Mouse (Mus musculus): Measurements from ENCODE around the gene Mast1.
"Not testable (repeated sequence)": the region's sequence is repeated elsewhere in the genome, so short reads cannot be mapped to it uniquely, and the experiment has no call there.

The Mast1 gene

GRCm38 (mm10) chr8:84909162-84909767 is 27.9 kb downstream of the Mast1 start:
- DNase-seq (ENCODE audit: low spot score): no peak

DNA sequence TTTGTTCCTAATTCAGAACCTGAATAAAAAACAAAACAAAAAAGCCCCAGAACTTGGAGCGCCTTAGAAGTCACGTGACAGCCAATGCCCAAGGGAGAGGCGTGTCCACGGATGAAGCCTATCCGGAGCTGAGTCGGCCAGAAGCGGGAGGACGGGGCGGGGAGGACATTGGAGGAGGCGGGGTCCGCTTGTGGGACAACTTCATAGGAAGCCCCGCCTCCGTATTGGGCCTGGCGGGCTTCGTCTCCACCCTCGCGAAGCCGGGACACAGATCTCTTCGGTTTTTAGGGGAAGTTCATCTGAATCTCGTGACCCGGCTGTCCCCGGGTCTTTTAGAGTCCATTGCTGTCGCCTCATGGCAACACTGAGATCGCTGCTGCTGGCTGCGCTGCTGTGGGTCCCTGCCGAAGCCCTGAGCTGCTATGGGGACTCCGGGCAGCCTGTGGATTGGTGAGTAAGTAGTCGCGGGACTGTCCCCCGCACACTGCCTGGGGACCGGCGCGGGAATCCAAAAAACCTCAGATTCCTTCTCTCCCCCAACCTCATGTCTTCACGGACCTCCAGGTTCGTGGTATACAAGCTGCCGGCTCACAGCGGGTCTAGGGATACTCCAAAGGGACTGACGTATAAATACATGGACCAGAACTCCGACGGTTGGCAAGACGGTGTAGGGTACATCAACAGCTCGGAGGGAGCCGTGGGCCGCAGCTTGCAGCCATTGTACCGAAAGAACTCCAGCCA is 28.6 kb downstream of the Mast1 start, which contains the start of gene Dnase2a:
Gene Dnase2a, plus strand, starts transcription at position 140 of the 741 bp plus-strand sequence.
- peak; percentile 99 for DNase-seq (ENCODE audit: low spot score)

- not testable (repeated sequence) for DNase-seq (ENCODE audit: low spot score)
Observed at GRCm38 (mm10) chr8:84907979-84908378, 29.2 kb downstream of the Mast1 start.

DNA sequence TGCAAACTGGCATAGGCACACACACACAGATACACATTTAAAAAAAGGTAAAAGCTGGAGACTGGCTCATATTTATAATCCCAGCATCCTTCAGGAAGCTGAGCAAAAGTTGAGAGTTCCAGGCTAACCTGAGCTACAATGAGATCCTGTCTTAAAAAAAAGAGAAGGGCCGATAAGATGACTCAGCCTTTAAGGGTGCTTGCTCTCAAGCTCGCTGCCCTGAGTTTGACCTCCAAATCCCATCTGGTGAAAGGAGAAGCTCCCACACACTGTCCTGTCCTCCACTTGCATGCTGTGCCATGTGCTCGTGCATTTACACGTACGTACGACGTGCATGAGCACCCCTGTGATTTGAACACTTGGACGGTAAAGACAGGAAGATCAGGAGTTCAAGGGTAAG is 29.7 kb downstream of the Mast1 start:
- DNase-seq (ENCODE audit: low spot score): no peak

DNA sequence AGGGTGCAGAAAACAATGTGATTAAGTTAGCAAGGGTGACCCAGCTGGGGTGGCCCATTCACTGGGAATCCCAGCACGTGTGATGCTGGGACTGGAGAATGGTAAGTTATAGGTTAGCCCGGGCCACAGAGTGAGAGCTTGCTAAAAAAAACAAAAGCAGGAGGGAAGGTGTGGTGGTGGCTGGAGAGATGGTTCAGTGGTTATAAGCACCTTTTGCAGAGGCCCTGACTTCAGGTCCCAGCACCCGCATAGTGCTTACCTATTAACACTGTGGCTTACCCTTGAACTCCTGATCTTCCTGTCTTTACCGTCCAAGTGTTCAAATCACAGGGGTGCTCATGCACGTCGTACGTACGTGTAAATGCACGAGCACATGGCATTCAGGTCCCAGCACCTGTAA is 30.1 kb downstream of the Mast1 start:
- DNase-seq (ENCODE audit: low spot score): no peak

DNA sequence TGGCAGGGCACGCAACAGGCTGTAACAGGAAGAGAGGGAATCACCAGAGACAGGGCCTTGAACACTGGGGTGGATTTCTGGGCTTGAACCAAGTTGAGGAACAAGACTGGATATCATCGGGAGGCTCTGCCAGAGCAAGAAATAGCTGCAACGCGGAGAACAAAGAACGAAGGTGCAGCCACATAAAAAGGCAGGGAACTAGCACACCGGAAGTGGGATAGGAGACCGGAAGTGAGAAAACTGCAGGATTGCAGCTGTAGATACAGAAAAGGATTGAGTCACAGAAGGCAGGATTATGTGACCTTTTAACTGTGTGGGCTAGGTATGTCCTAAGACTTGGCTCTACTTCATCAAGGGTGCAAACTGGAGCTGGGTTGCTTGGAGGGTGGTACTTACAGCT is 32.8 kb downstream of the Mast1 start:
- DNase-seq (ENCODE audit: low spot score): no peak

DNA sequence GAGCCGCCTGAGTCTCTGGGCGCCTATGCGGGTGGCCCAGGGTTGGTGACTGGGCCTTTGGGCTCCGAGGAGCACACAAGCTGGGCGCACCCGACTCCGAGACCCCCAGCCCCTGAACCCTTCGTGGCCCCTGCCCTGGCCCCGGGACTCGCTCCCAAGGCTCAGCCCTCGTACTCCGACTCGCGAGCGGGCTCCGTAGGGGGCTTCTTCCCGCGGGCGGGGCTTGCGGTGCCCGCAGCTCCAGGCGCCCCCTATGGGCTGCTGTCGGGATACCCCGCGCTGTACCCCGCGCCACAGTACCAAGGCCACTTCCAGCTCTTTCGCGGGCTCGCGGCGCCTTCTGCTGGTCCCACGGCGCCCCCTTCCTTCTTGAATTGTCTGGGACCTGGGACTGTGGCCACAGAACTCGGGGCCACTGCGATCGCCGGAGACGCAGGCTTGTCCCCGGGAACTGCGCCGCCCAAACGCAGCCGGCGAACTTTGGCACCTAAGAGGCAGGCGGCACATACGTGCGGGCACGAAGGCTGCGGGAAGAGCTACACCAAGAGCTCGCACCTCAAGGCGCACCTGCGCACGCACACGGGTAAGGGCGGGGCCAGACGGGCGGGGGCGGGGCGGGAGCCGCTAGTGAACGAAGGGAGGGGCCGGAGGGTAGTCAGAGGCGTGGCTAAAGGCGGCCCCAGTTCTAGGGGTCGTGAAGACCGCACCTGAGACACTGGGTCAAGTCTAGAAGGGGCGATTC is 34.1 kb downstream of the Mast1 start:
- DNase-seq (ENCODE audit: low spot score): peak; percentile 92

- DNase-seq (ENCODE audit: low spot score): no peak
Observed at GRCm38 (mm10) chr8:84902367-84902919, 34.7 kb downstream of the Mast1 start.

DNA sequence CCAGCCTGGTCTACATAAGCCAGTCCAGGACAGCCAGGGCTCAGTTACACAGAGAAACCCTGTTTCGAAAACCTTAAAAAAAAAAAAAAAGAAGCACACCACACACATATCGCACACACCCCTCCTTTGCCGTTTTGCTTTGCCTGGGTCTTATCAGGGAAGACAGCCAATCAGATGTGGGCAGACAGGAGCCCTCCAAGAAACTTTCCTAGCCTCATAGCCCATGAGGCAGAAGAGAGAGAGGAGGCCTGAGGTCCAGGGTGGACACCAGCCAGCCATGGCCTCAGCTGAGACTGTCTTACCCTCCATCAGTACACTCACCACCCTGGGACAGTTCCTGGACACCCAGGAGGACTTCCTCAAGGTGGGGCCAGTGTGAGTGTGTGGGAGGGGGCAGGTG is 35.4 kb downstream of the Mast1 start, which contains the start of gene Klf1:
Gene Klf1, plus strand, starts transcription at position 177 of the 400 bp plus-strand sequence.
- DNase-seq (ENCODE audit: low spot score): no peak

DNA sequence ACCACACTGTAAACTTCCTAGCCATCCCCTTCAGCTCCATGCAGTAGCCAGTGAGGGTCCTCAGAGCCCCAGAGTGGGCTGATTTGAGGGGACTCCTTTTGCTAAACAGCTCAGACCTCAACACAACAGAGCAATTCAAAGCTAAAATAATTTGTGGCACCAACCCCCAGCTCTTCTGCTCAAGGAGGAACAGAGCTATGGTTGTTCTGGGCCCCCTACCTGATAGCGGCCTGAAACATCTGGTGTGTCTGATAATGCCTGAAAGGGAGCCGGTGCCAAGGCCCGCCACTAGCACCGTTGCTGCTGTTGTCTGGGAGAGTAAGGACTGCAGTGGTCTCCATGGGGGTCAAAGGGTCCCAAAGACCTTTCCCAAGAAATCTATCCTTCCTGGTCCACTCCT is 36.1 kb downstream of the Mast1 start:
- no peak for DNase-seq (ENCODE audit: low spot score)

DNA sequence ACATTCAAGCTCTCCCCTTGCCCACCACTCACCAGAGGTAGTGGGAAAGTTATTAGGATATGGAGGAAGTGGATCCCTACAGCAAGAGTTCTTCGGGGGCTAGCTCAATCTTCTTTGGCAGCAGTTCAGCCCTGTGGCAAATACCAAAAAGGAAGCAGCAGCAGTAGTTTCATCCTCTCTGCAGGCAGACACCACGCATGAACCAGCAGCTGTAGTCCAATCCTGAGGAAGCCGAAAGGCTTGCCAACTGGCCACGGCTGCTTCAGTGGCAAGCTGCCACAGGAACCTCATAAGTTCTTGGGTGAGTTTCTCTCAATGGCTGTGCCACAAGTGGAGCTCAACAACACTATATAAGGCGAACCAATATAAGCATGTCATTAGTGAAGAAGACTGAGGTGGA is 41.2 kb downstream of the Mast1 start:
- no peak for DNase-seq (ENCODE audit: low spot score)

DNA sequence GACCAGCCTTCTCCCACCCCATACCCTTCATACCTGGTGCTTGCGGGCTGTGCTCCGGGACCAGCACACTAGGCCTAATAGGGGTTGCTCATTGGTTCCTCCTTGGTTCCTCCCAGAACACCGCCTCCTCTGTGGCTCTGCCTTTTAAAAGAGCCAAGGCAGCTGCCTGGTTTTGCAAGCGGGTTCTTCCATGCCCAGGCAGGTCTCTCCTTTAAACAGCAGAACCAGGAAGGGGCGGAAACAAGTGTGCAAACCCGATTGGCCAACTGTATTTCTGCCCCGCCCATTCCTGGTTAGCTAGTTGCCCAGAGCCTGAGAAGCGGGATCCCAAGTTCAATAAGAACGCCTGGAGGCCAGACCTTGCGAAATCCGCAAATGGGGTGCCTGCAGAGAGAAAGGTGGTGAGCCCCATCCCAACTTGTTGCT is 43.4 kb downstream of the Mast1 start, which contains the start of gene Gcdh:
Gene Gcdh, minus strand, starts transcription at position 213 of the 426 bp plus-strand sequence.
- peak; percentile 98 for DNase-seq (ENCODE audit: low spot score)

DNA sequence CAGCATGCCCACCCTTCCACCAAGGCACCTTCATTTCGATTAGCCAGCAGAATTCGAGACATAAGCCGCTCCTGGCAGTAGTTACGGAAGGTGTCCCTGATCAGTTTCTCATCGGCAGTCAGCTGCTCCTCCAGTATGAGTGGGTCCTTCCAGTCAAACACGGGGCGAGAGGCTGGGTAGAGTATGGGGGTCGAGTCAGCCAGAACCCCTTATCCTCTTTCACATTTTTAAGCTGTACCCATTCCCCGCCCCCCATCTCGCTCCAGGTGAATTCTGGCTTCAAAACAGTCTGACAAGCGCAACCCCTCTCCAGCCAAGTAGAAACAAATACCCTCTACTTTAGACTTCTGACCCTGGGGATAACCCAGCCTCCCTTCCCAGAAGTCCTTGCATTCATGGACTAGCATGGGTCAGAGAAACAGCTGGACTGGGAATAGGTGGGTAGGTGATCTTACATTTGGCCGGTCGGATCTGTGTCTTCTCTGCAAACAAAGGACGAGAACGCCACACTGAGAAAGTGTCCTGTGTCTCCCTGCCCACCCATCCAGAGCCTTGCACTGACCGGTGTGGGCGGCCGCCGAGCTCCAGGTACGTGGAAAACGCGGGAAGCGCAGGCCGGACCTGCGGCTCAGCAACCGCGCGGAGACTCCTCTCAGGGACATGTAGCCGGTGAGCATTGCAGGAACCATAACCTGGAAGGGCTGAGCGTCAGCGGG is 44.0 kb downstream of the Mast1 start:
- DNase-seq (ENCODE audit: low spot score): no peak

GRCm38 (mm10) chr8:84889141-84889540 is 48.0 kb downstream of the Mast1 start:
- no peak for DNase-seq (ENCODE audit: low spot score)

DNA sequence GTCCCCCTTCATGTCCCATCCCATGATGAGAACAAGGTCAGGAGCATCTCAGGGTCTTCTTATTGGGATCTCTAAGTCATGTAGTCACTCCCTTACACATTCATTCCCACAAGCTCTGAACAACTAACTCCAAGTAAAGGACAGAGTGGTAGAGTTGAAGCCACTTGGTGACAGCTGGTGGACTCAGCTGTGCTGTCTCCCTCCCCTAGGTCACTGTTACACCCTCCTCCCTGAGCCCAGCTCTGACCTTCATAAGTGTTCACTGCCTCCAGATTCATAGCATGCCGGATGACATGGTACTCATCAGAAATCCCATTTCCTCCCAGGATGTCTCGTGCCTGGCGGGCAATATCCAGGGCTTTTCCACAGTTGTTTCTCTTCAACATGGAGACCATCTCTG is 48.9 kb downstream of the Mast1 start:
- no peak for DNase-seq (ENCODE audit: low spot score)

GRCm38 (mm10) chr8:84884728-84885127 is 52.4 kb downstream of the Mast1 start:
- no peak for DNase-seq (ENCODE audit: low spot score)

GRCm38 (mm10) chr8:84878915-84879314 is 58.2 kb downstream of the Mast1 start:
- DNase-seq (ENCODE audit: low spot score): no peak

GRCm38 (mm10) chr8:84877297-84878035 is 59.7 kb downstream of the Mast1 start:
- DNase-seq (ENCODE audit: low spot score): no peak

DNA sequence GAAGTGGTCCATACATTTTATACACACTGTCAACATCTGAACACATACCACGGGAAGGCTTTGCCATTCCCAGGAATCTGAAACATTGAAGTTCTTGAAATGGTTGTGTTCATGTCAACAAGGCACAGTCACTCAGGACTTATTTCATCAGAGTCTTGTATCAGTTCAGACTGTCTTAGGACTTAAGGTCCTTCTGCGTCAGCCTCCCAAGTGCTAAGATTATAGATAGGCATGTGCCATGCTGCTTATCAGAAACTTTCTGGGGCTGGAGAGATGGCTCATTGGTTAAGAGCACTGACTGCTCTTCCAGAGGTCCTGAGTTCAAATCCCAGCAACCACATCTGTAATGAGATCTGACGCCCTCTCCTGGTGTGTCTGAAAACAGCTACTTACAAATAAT is 62.8 kb downstream of the Mast1 start:
- DNase-seq (ENCODE audit: low spot score): no peak

DNA sequence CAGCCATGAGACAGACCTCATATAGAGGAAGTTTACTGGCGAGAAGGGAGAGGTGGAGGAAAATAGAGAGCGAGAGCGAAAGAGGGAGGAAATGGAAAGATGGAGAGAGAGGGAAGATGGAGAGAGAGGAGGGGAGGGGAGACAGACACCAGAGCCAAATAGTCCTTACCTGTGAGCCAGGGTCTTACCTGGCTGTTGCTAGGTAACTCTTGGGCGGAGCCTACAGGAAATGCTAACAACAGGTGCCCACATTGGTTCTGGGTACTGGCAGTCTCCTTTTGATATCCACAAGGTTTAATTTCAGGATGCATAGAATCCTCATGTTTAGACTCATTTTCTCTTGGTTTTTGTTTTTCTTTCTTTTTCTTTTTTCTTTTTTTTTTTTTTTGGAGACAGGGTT is 64.1 kb downstream of the Mast1 start:
- DNase-seq (ENCODE audit: low spot score): no peak

- peak; percentile 12 for DNase-seq (ENCODE audit: low spot score)
Observed at GRCm38 (mm10) chr8:84872309-84872965, 64.7 kb downstream of the Mast1 start.

Data from lung, postnatal 25 days (tissue).